Mouse (Mus musculus) myocyte (in vitro differentiated cells): ENCODE measurements around the gene Nfkbil1. TPM values are rescaled to one million over a fixed set of nuclear protein-coding genes. Genes with fewer than 3 reads are reported as not detected.

ENCODE experiments used
- H3K27me3 ChIP-seq: one replicate; pipeline ENCODE4 v1.6.1; 2011; ENCODE audit not compliant: control insufficient read depth, insufficient read depth, insufficient read length
- H3K36me3 ChIP-seq: one replicate; pipeline ENCODE4 v1.6.1; 2011; ENCODE audit not compliant: control insufficient read depth, insufficient read depth
- H3K4me2 ChIP-seq: one replicate; pipeline ENCODE4 v1.6.1; 2011; ENCODE audit warnings: low read depth, control low read depth
- H3K4me3 ChIP-seq: one replicate; pipeline ENCODE4 v1.5.1; 2011; ENCODE audit warnings: mild to moderate bottlenecking, control low read depth, moderate library complexity
- H3K79me2 ChIP-seq: one replicate; pipeline ENCODE4 v1.6.1; 2011; ENCODE audit not compliant: control insufficient read depth, insufficient read depth
- H3ac ChIP-seq: one replicate; pipeline ENCODE4 v1.6.1; 2011; ENCODE audit not compliant: control insufficient read depth, insufficient read length
- CEBPB ChIP-seq: IDR thresholded peaks from 2 replicates; pipeline ENCODE4 v1.6.1; 2011; ENCODE audit warnings: mild to moderate bottlenecking, moderate library complexity; ENCODE audit not compliant: poor library complexity, insufficient read depth, severe bottlenecking
- E2F4 ChIP-seq: IDR thresholded peaks from one replicate; pipeline ENCODE4 v1.6.1; 2011; ENCODE audit warnings: mild to moderate bottlenecking, control low read depth, moderate library complexity; ENCODE audit not compliant: insufficient read depth
- MAX ChIP-seq: IDR thresholded peaks from one replicate; pipeline ENCODE4 v1.6.1; 2011; ENCODE audit warnings: low read depth, mild to moderate bottlenecking, control low read depth
- MYOD1 ChIP-seq, 3 experiments: IDR thresholded peaks; one replicate each; pipeline ENCODE4 v1.6.1; 2011; ENCODE audit warnings: control low read depth in 2 of 3, low read depth in 2 of 3, mild to moderate bottlenecking in 2 of 3, moderate library complexity in 1 of 3; ENCODE audit not compliant: insufficient read length in 2 of 3, control insufficient read depth in 1 of 3
- MYOG ChIP-seq, 3 experiments: IDR thresholded peaks; one replicate each; pipeline ENCODE4 v1.6.1; 2011; ENCODE audit warnings: control low read depth in 2 of 3, low read depth in 2 of 3, mild to moderate bottlenecking in 2 of 3; ENCODE audit not compliant: insufficient read length in 2 of 3, control insufficient read depth in 1 of 3, insufficient read depth in 1 of 3
- POLR2A ChIP-seq: IDR thresholded peaks from one replicate; pipeline ENCODE4 v1.6.1; 2011; ENCODE audit warnings: low read depth, mild to moderate bottlenecking, control low read depth, moderate library complexity; ENCODE audit not compliant: insufficient read length
- POLR2AphosphoS2 ChIP-seq: IDR thresholded peaks from one replicate; pipeline ENCODE4 v1.6.1; 2011; ENCODE audit warnings: low read depth, control low read depth; ENCODE audit not compliant: insufficient read length
- REST ChIP-seq: IDR thresholded peaks from one replicate; pipeline ENCODE4 v1.6.1; 2011; ENCODE audit warnings: mild to moderate bottlenecking, control low read depth, moderate library complexity; ENCODE audit not compliant: insufficient read depth, insufficient read length
- SRF ChIP-seq: IDR thresholded peaks from one replicate; pipeline ENCODE4 v1.6.1; 2011; ENCODE audit warnings: low read depth; ENCODE audit not compliant: control insufficient read depth, insufficient read length
- TCF12 ChIP-seq: IDR thresholded peaks from one replicate; pipeline ENCODE4 v1.6.1; 2011; ENCODE audit warnings: mild to moderate bottlenecking, control low read depth; ENCODE audit not compliant: poor library complexity, insufficient read depth, severe bottlenecking
- TCF3 ChIP-seq: IDR thresholded peaks from one replicate; pipeline ENCODE4 v1.6.1; 2011; ENCODE audit warnings: low read depth, control low read depth; ENCODE audit not compliant: insufficient read length
- USF1 ChIP-seq: IDR thresholded peaks from one replicate; pipeline ENCODE4 v1.6.1; 2011; ENCODE audit warnings: low read depth, mild to moderate bottlenecking, control low read depth, moderate library complexity
- polyA plus RNA-seq: library from polyadenylated mRNA; unstranded; fragments of >200 nt; fragmentation: generic; extraction: Trizol; gene quantifications from one replicate; pipeline ENCODE4 v1.2.1, GENCODE M21; 2012; ENCODE audit warnings: missing spikeins

Gene Nfkbil1
- polyA plus RNA-seq, 1 experiment = 27.1 TPM

GRCm38 (mm10) chr17:35257824-35258491 is 22.4 kb upstream of the Nfkbil1 start:
- TF ChIP-seq POLR2AphosphoS2 (no peak), E2F4 (no peak), TCF12 (peak; percentile 47), USF1 (peak; percentile 96), MYOG (IDR thresholded peaks at IDR 0.05; ENCODE audit: control insufficient read depth in 1 of 3, insufficient read depth in 1 of 3, insufficient read length in 2 of 3, low read depth in 2 of 3) (peak in 1 of 3 experiments; percentile 37), SRF (no peak), MYOD1 (IDR thresholded peaks at IDR 0.05; ENCODE audit: control insufficient read depth in 1 of 3, insufficient read length in 2 of 3, low read depth in 2 of 3) (peak; percentile 25 to 85 (median 73)), REST (no peak)
- Histone ChIP-seq H3K4me3 (peak overlapping the region; percentile 20), H3K79me2 (no peaks in the 10 kb centered on the region)

GRCm38 (mm10) chr17:35257378-35257777 is 21.8 kb upstream of the Nfkbil1 start:
- Histone ChIP-seq H3K36me3 (no peaks in the 10 kb centered on the region), H3K4me3 (peak overlapping the region; percentile 20), H3ac (no peak overlapping the region), H3K27me3 (no peaks in the 10 kb centered on the region), H3K4me2 (peak overlapping the region; percentile 76), H3K79me2 (no peaks in the 10 kb centered on the region)
- no peak for TF ChIP-seq CEBPB
- TF ChIP-seq POLR2A = no peak
- TF ChIP-seq MYOG (IDR thresholded peaks at IDR 0.05; ENCODE audit: control insufficient read depth in 1 of 3, insufficient read depth in 1 of 3, insufficient read length in 2 of 3, low read depth in 2 of 3) = no peak
- no peak for TF ChIP-seq MYOD1 (IDR thresholded peaks at IDR 0.05; ENCODE audit: control insufficient read depth in 1 of 3, insufficient read length in 2 of 3, low read depth in 2 of 3)
- no peak for TF ChIP-seq SRF
- no peak for TF ChIP-seq POLR2AphosphoS2
- TF ChIP-seq MAX = no peak
- TF ChIP-seq USF1 = no peak
- no peak for TF ChIP-seq TCF3
- TF ChIP-seq E2F4 = no peak
- TF ChIP-seq REST = no peak
- TF ChIP-seq TCF12 = no peak

More at GRCm38 (mm10) chr17:35257824-35258491, 22.4 kb upstream of the Nfkbil1 start:
- no peak overlapping the region for H3ac ChIP-seq
- H3K27me3 ChIP-seq = no peaks in the 10 kb centered on the region
- no peaks in the 10 kb centered on the region for H3K36me3 ChIP-seq
- peak overlapping the region; percentile 76 for H3K4me2 ChIP-seq

DNA sequence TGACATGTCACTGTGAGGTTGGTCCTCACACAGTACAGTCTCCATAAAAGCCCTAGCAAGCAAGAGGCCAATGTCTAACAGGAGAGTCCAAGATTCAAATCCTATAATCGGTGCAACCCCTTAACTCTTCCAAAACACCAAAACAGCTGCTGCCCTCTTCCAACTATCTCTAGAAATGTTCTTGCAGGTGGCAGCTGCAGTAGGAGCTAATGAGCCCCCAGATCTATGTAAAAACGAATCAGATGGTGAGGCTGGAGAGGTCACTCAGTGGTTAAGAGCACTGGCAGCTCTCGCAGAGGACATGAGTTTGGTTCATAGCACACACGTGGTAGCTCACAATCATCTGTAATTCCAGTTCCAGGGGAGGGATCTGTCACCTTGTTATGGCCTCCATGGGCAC is 20.1 kb upstream of the Nfkbil1 start:
- TF ChIP-seq TCF3 (no peak), POLR2A (no peak), CEBPB (no peak), TCF12 (no peak), MYOG (IDR thresholded peaks at IDR 0.05; ENCODE audit: control insufficient read depth in 1 of 3, insufficient read depth in 1 of 3, insufficient read length in 2 of 3, low read depth in 2 of 3) (no peak), MYOD1 (IDR thresholded peaks at IDR 0.05; ENCODE audit: control insufficient read depth in 1 of 3, insufficient read length in 2 of 3, low read depth in 2 of 3) (no peak), SRF (no peak), MAX (no peak), USF1 (no peak), E2F4 (no peak), POLR2AphosphoS2 (no peak), REST (no peak)
- H3ac ChIP-seq = no peak overlapping the region
- no peak overlapping the region for H3K4me2 ChIP-seq
- peaks cover 4% of the 10 kb centered on the region for H3K36me3 ChIP-seq
- no peak overlapping the region for H3K4me3 ChIP-seq
- H3K79me2 ChIP-seq = no peaks in the 10 kb centered on the region
- H3K27me3 ChIP-seq = no peaks in the 10 kb centered on the region

- H3ac ChIP-seq = no peak overlapping the region
- peaks cover 8% of the 10 kb centered on the region for H3K36me3 ChIP-seq
- TF ChIP-seq POLR2AphosphoS2 (peak; percentile 25), SRF (no peak), MYOD1 (IDR thresholded peaks at IDR 0.05; ENCODE audit: control insufficient read depth in 1 of 3, insufficient read length in 2 of 3, low read depth in 2 of 3) (no peak), E2F4 (no peak), TCF3 (no peak), MAX (no peak), CEBPB (no peak)
- H3K79me2 ChIP-seq = no peaks in the 10 kb centered on the region
- H3K4me2 ChIP-seq = no peak overlapping the region
- H3K4me3 ChIP-seq = no peak overlapping the region
- H3K27me3 ChIP-seq = no peaks in the 10 kb centered on the region
Measured at GRCm38 (mm10) chr17:35255301-35255700, 19.7 kb upstream of the Nfkbil1 start.

DNA sequence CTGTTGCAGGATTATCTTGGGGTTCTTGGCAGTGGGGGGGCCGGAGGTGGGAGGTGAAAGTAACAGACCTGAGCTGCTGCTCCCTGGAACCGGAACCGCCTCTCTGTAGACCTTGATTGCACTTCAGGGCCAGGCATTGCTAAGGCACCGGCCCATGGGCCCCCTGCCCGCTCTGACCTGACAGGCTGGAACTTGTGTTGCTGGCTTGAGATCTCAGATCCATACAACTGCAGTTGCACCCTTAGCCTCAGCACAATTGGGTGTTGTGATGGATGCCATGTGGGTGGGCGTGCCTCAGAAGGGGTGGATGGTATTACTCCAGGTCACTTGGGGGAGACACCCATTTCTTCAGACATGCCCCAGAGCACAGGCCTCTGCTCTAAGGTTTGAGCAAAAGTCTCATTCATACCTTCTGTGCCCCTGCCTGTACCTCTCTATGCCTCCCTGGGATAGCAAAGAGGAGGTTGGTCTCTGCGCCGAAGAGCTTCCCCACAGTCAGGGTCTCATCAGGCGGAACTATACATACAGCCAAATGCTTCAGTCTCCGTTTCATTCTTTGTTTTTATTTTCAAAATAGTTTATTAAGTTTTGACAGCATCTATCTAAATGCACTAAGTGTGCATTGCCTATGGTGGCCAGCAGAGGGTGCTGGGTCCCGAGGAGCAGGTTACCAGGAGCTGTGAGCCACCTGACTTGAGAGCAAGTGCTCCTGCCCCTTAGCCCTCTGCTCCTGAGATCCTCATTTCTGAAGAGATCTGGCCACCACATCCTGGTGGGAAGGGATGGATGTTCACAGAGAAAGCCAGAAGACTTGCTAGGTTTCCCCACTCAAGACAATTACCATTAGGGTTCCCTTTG is 18.9 kb upstream of the Nfkbil1 start:
- H3K4me3 ChIP-seq = no peak overlapping the region
- no peak overlapping the region for H3ac ChIP-seq
- H3K36me3 ChIP-seq = peaks cover 9% of the 10 kb centered on the region
- TF ChIP-seq POLR2A (peak; percentile 27), E2F4 (no peak), USF1 (no peak), POLR2AphosphoS2 (peak; percentile 96)
- H3K79me2 ChIP-seq = no peaks in the 10 kb centered on the region
- no peaks in the 10 kb centered on the region for H3K27me3 ChIP-seq
- H3K4me2 ChIP-seq = no peak overlapping the region
